Mouse (Mus musculus): ENCODE results near the gene Mlph.

DNA sequence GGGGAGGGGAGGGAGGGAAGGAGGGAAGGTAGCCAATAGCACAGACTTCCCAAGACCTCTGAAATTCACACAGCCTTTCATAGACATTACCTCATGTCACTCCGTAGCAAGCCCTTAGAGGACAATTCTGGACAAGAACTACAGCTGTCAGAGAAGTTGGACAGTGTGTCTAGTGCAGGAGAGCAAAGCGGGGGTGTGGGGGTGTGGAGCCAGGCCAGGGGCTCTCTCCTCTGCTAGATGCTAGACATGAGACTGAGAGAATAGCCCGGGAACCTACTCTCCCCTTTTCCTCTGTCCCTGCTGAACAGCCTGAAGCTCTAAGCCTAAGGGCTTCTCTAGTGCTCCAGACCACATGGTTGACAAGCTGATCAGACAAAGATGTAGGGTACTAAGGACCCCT, 19.9 kb upstream of the Mlph start:
- TF ChIP-seq CTCF (IDR thresholded peaks at IDR 0.05; ENCODE audit: control insufficient read depth, insufficient read depth, insufficient read length) (no peak), MAX (IDR thresholded peaks at IDR 0.05) (no peak), CEBPB (IDR thresholded peaks at IDR 0.05; ENCODE audit: low read depth) (no peak), MYOG (IDR thresholded peaks at IDR 0.05; ENCODE audit: control insufficient read depth, extremely low read depth, insufficient read length) (no peak), FOSL1 (IDR thresholded peaks at IDR 0.05; ENCODE audit: insufficient read depth, low read length, poor library complexity, severe bottlenecking) (no peak), USF1 (IDR thresholded peaks at IDR 0.05; ENCODE audit: low read depth) (no peak)

Measured in C2C12 (cell line).